Mouse (Mus musculus): Measurements from ENCODE around the gene Olfr1301. TPM values are rescaled to one million over a fixed set of nuclear protein-coding genes. Genes with fewer than 3 reads are reported as not detected.

Olfr1301 gene
- not detected for polyA plus RNA-seq (2017; shearing (Covaris generic))

DNA sequence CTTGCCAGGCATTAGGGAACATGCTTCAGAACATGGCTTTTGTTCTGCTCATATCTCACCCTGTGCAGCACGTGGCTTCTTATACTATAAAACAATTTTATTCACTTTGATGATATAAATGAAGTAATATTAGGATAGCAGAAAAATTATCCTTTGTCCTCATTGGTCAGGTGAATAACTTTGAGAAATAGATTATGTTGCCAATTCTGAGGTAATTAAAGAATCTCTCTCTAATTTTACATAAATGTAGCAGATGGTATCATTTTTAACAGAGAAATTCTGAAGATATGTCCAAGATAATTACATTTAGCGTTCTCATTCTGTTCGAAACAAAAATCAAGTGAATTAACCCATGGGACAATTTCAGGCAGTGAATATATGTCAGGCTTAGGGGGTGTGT is at the start of gene Olfr1301:
TSS of gene Olfr1301 (plus strand) at position 301 of the 400 bp plus-strand sequence.
- ATAC-seq, result no peak

DNA sequence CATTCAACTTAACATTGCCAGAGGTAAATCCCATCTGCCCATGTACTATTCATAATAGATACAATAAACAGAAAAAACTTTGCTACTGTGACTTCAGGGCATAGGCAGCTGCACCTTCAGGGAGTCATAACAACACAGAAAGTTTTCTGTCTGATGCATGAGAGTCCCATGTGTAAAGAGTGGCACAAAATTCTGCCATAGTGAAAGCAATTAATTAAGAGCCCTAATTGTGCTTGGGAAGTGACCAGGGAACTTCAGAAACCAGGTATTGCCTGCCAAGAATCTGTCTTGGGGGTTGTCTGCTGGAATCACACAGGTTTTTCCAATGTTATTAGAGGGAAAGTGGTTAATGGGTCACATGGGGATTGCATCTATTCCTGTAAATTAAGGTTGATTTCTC is 24.1 kb upstream of the Olfr1301 start:
- ATAC-seq, result no peak

DNA sequence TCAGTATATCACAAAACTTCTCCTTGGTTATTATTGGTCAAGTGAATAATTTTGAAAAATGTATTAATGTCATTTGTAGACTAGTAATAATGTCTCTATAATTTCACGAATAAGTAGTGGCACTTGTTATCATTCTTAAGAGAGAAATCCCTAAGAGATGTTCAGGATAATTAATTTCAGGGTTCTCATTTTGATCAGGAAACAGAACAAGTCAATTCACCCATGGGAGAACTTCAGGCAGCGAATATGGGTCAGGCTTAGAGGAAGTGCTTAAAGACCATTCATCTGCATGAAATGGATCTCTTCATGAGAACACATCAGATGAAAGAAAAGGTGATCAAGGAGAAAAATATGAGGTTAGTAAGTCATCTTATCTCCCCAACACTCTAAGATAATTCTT is 26.3 kb downstream of the Olfr1301 start, which contains the start of gene Olfr1302:
TSS of gene Olfr1302 (plus strand) at position 301 of the 400 bp plus-strand sequence.
- ATAC-seq, result no peak

Other genes with a start within 250 kb of the Olfr1301 start
- under 1 TPM in 1 of 2 experiments, not detected in 1; 0.09 TPM for gene Olfr1293-ps, start 225.8 kb upstream of the Olfr1301 start, polyA plus RNA-seq (2017; shearing (Covaris generic))
- gene Olfr1294, start 210.7 kb upstream of the Olfr1301 start, polyA plus RNA-seq (2017; shearing (Covaris generic)), result not detected
- not detected for gene Olfr1295, start 181.3 kb upstream of the Olfr1301 start, polyA plus RNA-seq (2017; shearing (Covaris generic))
- gene Olfr1297, start 124.5 kb upstream of the Olfr1301 start, polyA plus RNA-seq (2017; shearing (Covaris generic)), result under 1 TPM in 1 of 2 experiments, not detected in 1; 0.11 TPM
- not detected for gene Olfr1298, start 101.8 kb upstream of the Olfr1301 start, polyA plus RNA-seq (2017; shearing (Covaris generic))
- gene Olfr1299, start 89.6 kb upstream of the Olfr1301 start, polyA plus RNA-seq (2017; shearing (Covaris generic)), result not detected
- gene Olfr1302, start 26.4 kb downstream of the Olfr1301 start, polyA plus RNA-seq (2017; shearing (Covaris generic)), result not detected
- gene Olfr1303, start 69.3 kb downstream of the Olfr1301 start, polyA plus RNA-seq (2017; shearing (Covaris generic)), result not detected
- gene Olfr1305, start 126.1 kb downstream of the Olfr1301 start, polyA plus RNA-seq (2017; shearing (Covaris generic)), result not detected
- gene Olfr1306, start 165.3 kb downstream of the Olfr1301 start, polyA plus RNA-seq (2017; shearing (Covaris generic)), result not detected
- under 1 TPM in 1 of 2 experiments, not detected in 1; 0.08 TPM for gene Olfr1307, start 198.4 kb downstream of the Olfr1301 start, polyA plus RNA-seq (2017; shearing (Covaris generic))
- gene Olfr1308, start 213.9 kb downstream of the Olfr1301 start, polyA plus RNA-seq (2017; shearing (Covaris generic)), result not detected
- gene Olfr1309, start 239.3 kb downstream of the Olfr1301 start, polyA plus RNA-seq (2017; shearing (Covaris generic)), result not detected

All from activated CD4-positive, CD25-positive, alpha-beta regulatory T cell, adult 4 months (primary cell).